Mouse (Mus musculus): ENCODE data around the gene Ptprm. TPM values are rescaled to one million over a fixed set of nuclear protein-coding genes. Genes with fewer than 3 reads are reported as not detected.

Ptprm gene
- polyA plus RNA-seq, 1 experiment from 2014 or later = 17.6 TPM

DNA sequence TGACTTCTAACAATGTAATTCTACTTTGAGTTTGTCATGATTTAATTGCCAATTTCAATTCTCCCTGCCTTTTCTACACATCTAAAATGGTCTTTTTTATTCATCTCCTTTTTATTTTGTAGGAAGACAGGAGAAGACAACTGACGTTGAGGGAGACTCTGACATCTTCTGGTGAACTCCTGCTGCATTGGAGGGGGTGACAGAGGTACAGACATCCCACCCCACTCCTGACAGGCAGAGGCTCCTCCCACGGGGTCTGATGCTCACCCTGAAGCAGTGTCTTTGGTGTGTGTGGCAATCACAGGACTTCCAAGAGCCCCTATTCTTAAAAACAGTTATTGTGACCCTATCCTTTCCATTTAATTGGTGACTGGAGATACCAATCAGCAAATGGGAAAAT is 589.8 kb downstream of the Ptprm start:
- Histone ChIP-seq H3K9me3 (replicated peaks) (no peaks in the 10 kb centered on the region), H3K27me3 (no peaks in the 10 kb centered on the region), H3K4me1 (peaks cover 6% of the 10 kb centered on the region; the same call in 1 of the 2 replicates), H3K36me3 (no peaks in the 10 kb centered on the region), H3K27ac (replicated peaks) (no peak overlapping the region), H3K4me3 (replicated peaks) (no peak overlapping the region), H3K4me2 (replicated peaks) (no peak overlapping the region), H3K9ac (no peak overlapping the region)
- ATAC-seq (ENCODE audit: insufficient number of reproducible peaks, low FRiP score, low TSS enrichment, low read depth) = no peak
- 56% methylated on average over 2 of the region's 2 CpGs for WGBS

DNA sequence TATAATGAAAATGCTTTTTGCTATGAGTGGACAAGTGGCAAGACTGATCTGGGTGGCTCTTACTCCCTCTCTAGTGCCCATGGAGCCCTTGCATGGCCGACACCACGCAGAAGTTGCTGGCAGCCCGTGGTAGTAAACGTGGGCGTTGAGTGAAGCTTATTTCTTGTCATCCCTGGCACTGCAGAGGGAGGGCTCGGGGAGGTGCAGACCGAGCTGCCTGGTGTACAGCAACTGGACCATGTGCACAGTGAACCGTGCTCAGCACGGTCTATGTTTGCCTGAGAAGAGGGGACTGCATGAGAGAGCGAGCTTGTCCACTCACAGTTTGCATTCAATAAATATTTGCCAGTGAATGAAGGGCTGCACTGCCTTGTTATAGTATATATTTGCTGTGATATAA is 591.5 kb downstream of the Ptprm start:
- no peaks in the 10 kb centered on the region for H3K36me3 ChIP-seq
- H3K9ac ChIP-seq = no peak overlapping the region
- H3K9me3 ChIP-seq (replicated peaks) = no peaks in the 10 kb centered on the region
- H3K27me3 ChIP-seq = no peaks in the 10 kb centered on the region
- WGBS = 87% methylated on average over 10 of the region's 10 CpGs
- no peak overlapping the region for H3K27ac ChIP-seq (replicated peaks)
- H3K4me3 ChIP-seq (replicated peaks) = no peak overlapping the region
- ATAC-seq (ENCODE audit: insufficient number of reproducible peaks, low FRiP score, low TSS enrichment, low read depth) = no peak
- H3K4me2 ChIP-seq (replicated peaks) = no peak overlapping the region
- peaks cover 6% of the 10 kb centered on the region; the same call in 1 of the 2 replicates for H3K4me1 ChIP-seq

DNA sequence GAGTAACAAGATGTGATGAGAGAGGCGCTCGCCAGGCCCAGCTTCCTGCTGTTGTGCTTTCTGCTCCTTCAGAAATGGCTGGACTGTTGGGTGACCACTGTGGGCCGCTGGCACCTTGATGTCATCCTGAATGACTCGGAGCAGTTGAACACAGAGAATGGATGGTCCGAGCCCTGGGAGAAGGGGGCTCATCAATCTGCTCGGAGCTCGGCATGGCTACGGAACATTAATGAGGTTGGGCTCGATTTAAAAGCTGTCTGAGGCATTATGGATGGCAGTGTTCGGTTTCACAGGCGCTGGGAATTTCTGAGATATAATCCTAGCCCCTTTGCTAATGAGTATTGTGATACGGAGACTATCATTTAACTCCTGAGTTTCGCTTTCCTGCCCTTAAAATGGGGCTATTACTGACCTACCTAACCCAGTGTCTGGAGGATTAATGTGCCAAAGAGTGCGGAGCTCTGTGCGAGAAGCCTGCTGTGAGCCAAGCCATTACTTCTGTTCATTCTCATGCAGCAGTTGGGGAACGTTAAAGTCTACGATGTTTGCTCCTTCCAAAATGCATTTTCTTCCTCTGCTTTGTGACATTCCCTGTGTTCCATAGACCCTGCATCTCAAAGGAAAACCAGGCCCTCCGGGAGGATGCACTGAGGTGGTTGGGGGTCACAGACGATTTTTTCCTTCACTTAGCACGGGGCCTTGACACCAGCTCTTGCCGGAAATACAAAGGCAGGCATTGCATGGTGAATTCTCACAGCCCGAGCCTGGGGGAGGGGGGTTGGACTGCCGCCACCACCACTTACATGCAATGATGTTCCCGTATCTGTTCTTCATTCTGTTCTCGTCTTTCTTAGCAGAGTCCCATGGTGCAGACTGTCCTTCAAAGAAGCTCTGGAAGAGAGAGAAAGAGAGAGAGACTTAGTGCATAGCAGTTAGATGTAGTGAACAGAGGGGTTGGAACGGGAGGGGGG is 592.6 kb downstream of the Ptprm start:
- H3K9me3 ChIP-seq (replicated peaks) = no peaks in the 10 kb centered on the region
- WGBS = 60% methylated on average over 26 of the region's 26 CpGs
- peaks cover 13% of the 10 kb centered on the region for H3K4me1 ChIP-seq
- no peak for ATAC-seq (ENCODE audit: insufficient number of reproducible peaks, low FRiP score, low TSS enrichment, low read depth)
- no peaks in the 10 kb centered on the region for H3K36me3 ChIP-seq
- no peak overlapping the region for H3K4me3 ChIP-seq (replicated peaks)
- H3K27me3 ChIP-seq = no peaks in the 10 kb centered on the region
- no peak overlapping the region for H3K4me2 ChIP-seq (replicated peaks)
- H3K9ac ChIP-seq = no peak overlapping the region
- no peak overlapping the region for H3K27ac ChIP-seq (replicated peaks)

DNA sequence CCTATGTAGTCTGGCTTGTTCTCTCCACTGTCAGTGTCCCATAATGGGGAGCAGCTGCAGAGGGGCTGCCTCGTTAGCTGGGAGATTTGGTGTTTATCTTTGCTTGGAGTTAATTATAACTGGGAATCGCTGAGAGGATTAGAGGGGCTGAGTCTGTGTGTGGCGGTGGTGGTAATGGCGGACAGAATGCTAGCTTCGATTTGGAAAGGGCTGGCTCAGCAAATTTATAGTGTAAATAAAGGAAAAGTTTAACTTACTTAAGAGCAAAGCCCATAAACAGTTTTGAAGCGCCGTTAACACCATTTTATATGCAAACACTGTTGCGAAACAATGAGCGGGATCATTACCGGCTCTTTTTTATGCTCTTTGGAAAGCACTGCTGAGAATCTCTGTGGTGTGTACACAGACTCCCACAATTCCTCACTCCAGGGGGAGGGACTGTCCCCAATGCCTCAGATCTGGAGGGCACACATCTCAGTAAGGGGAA is 597.2 kb downstream of the Ptprm start:
- Histone ChIP-seq H3K9ac (no peak overlapping the region), H3K4me1 (peaks cover 20% of the 10 kb centered on the region), H3K27ac (replicated peaks) (0 out of 2 replicates have a peak overlapping the region, but pooled peaks have one; percentile 60), H3K4me2 (replicated peaks) (peak overlapping the region; percentile 39), H3K4me3 (replicated peaks) (peak overlapping the region; percentile 18; the same call in 1 of the 2 replicates), H3K36me3 (no peaks in the 10 kb centered on the region), H3K9me3 (replicated peaks) (no peaks in the 10 kb centered on the region), H3K27me3 (no peaks in the 10 kb centered on the region)
- 27% methylated on average over 10 of the region's 10 CpGs for WGBS
- ATAC-seq (ENCODE audit: insufficient number of reproducible peaks, low FRiP score, low TSS enrichment, low read depth) = peak; percentile 70

DNA sequence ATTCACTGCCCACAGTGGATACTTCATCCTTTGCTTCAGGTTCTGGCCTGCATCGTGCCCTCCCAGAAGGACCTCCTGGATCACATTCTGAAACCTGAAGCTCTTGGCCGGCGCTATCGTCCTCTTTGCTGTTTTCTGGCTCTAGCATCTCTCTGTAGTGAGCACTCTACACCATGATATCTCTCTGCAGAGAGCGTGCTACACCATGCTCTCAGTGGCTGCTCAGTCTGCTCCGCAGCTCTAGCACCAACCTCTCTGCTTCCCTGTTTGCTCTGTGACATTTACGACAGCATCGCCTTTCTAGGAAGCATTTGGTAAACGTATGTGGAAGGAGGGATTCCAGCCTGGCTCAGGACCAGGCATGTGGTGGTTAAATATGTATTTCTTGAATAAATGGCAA is 597.8 kb downstream of the Ptprm start:
- Histone ChIP-seq H3K27me3 (no peaks in the 10 kb centered on the region), H3K4me3 (replicated peaks) (peak overlapping the region; percentile 18; the same call in 1 of the 2 replicates), H3K4me1 (peaks cover 14% of the 10 kb centered on the region), H3K36me3 (no peaks in the 10 kb centered on the region), H3K9ac (no peak overlapping the region), H3K9me3 (replicated peaks) (no peaks in the 10 kb centered on the region), H3K27ac (replicated peaks) (peak overlapping the region; percentile 60; the same call in 1 of the 2 replicates), H3K4me2 (replicated peaks) (peak overlapping the region; percentile 39)
- 39% methylated on average over 9 of the region's 9 CpGs for WGBS
- no peak for ATAC-seq (ENCODE audit: insufficient number of reproducible peaks, low FRiP score, low TSS enrichment, low read depth)

DNA sequence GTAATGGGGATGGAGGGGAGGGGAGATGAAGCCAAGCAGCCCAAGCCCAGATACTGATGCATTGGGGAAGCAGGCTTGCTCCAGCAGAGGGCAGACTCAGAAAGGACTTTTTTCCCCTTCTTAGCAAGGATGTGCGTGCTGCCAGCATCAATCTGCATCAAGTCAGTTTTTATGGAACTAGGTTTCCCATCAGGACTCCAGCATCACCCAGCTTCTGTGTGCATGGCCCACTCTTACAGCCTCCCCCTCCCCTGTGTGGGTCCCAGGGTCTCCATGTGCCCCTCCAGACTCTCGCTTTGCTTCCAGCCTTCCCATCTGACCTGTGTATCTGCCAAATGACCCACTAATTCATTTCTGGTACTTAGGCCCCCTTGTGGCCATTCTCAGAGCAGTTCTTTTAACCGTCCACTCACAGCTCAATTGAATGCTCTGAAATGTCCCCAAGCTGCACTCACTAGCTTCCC is 599.0 kb downstream of the Ptprm start:
- Histone ChIP-seq H3K4me3 (replicated peaks) (no peak overlapping the region), H3K27me3 (no peaks in the 10 kb centered on the region), H3K27ac (replicated peaks) (no peak overlapping the region), H3K4me2 (replicated peaks) (no peak overlapping the region), H3K9me3 (replicated peaks) (no peaks in the 10 kb centered on the region), H3K36me3 (no peaks in the 10 kb centered on the region), H3K9ac (no peak overlapping the region), H3K4me1 (peaks cover 14% of the 10 kb centered on the region)
- WGBS = 34% methylated on average over 3 of the region's 3 CpGs
- no peak for ATAC-seq (ENCODE audit: insufficient number of reproducible peaks, low FRiP score, low TSS enrichment, low read depth)

DNA sequence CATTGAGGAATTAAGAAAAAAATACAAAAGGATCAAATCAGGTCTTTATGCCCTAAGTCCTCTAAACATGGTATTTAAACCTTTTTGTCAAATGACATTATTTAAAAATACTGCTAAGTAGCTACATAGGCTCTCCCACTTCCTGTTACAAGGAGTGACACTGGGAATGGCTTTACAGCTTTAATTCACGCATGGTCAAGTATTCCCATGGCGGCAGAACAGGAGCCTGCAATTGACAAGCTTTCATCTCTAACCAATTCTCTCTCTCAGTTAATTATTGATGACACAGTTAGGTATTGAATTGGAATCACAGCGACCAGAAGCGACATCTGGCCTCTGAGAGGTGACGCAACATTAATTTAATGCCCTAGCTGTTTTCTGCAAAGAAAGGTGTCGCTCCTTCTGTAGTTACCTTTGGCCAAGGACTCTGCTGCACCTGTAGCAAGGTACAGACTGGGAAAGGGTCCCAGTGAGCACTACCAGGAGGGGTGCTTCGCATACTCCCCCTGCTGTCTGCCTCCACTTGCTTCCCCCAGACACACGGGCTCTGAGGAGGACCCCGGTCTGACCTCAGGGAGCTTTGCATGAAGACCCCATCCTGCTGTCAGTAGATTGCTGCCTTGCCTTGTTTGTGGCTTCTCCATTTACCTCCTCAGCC is 599.9 kb downstream of the Ptprm start:
- 81% methylated on average over 9 of the region's 9 CpGs for WGBS
- H3K4me2 ChIP-seq (replicated peaks) = no peak overlapping the region
- no peak overlapping the region for H3K4me3 ChIP-seq (replicated peaks)
- no peaks in the 10 kb centered on the region for H3K9me3 ChIP-seq (replicated peaks)
- ATAC-seq (ENCODE audit: insufficient number of reproducible peaks, low FRiP score, low TSS enrichment, low read depth) = no peak
- H3K27ac ChIP-seq (replicated peaks) = no peak overlapping the region
- no peak overlapping the region for H3K9ac ChIP-seq
- H3K36me3 ChIP-seq = no peaks in the 10 kb centered on the region
- peaks cover 14% of the 10 kb centered on the region for H3K4me1 ChIP-seq
- H3K27me3 ChIP-seq = no peaks in the 10 kb centered on the region

DNA sequence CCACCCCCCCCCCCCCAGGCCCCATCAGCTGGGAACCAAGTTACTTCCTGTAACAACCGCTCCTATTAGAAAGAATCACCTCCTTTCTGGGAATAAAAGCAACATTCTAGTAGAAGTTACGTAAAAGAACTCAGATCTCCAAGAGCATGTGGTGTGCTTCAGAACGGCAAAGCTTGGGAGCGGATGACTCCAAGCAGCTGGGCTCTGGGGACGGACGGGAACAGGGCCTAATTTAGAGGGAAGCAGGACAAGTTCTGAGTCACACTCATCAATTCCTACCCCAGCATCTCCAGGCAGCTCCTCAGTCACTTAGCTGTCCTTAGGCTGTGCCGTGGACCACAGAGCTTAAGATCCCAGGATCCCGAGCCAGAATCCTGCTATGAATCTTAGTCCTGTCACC is 602.5 kb downstream of the Ptprm start:
- no peak overlapping the region for H3K4me3 ChIP-seq (replicated peaks)
- no peak overlapping the region for H3K27ac ChIP-seq (replicated peaks)
- WGBS = 89% methylated on average over 8 of the region's 8 CpGs
- no peak overlapping the region for H3K9ac ChIP-seq
- no peaks in the 10 kb centered on the region for H3K9me3 ChIP-seq (replicated peaks)
- no peak overlapping the region for H3K4me2 ChIP-seq (replicated peaks)
- no peaks in the 10 kb centered on the region for H3K27me3 ChIP-seq
- no peak for ATAC-seq (ENCODE audit: insufficient number of reproducible peaks, low FRiP score, low TSS enrichment, low read depth)
- H3K4me1 ChIP-seq = peaks cover 9% of the 10 kb centered on the region
- H3K36me3 ChIP-seq = no peaks in the 10 kb centered on the region

DNA sequence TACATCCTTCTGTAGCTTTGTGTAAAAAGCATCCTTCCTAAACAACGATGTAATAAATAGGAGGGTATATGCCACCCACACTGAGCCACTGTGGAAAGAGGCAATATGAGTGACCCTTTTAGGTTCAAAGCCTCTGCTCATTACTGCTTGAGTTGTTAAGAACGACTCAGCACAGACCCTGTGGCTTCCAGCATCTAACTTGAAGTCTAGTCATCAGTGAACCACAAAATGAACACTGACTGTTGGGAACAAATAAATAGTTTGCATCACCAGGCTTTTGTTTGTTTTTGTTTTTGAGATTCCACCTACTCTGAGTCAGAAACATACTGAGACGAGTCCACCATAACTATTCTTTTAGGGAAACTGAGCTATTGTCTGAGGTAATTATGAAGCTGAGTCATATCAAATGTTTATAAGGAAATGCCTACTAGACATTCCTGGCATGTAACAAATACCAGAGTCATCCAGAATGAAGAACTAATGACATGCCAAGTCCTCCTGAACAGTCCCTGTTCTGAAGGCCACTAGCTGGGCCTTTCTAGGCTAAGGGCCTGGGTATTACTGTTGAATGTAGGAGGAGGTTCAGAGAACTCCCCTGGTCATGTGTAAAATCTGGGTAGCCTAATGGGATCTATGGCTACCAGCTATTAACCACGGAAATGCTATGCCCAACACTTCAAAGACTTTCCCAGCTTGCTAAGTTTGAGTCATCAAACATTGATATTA is 603.6 kb downstream of the Ptprm start:
- no peaks in the 10 kb centered on the region for H3K4me1 ChIP-seq
- WGBS = 73% methylated on average over 4 of the region's 4 CpGs
- H3K9me3 ChIP-seq (replicated peaks) = no peaks in the 10 kb centered on the region
- ATAC-seq (ENCODE audit: insufficient number of reproducible peaks, low FRiP score, low TSS enrichment, low read depth) = no peak
- H3K4me2 ChIP-seq (replicated peaks) = no peak overlapping the region
- no peaks in the 10 kb centered on the region for H3K36me3 ChIP-seq
- no peak overlapping the region for H3K4me3 ChIP-seq (replicated peaks)
- H3K9ac ChIP-seq = no peak overlapping the region
- no peak overlapping the region for H3K27ac ChIP-seq (replicated peaks)
- no peaks in the 10 kb centered on the region for H3K27me3 ChIP-seq

DNA sequence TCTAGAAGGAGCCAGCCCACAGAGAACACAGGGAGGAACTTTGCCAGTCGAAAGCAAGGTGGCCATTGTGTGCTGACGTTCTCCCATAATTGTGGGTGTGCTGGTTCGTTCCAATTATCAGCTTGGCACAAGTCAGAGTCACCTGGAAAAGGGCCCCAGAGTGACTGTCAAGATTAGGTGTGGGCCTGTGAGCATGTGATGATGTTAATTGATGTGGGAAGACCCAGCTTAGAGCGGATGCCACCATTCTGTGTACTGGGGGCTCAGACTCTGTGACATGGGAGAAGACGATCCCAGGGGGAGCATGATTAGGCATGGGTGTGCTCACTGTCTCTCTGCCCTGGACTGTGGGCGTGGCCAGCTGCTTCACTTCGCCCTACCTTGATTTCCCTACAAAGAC is 604.3 kb downstream of the Ptprm start:
- Histone ChIP-seq H3K4me2 (replicated peaks) (no peak overlapping the region), H3K9me3 (replicated peaks) (no peaks in the 10 kb centered on the region), H3K36me3 (no peaks in the 10 kb centered on the region), H3K4me3 (replicated peaks) (no peak overlapping the region), H3K9ac (no peak overlapping the region), H3K27me3 (no peaks in the 10 kb centered on the region), H3K27ac (replicated peaks) (no peak overlapping the region), H3K4me1 (no peaks in the 10 kb centered on the region)
- no peak for ATAC-seq (ENCODE audit: insufficient number of reproducible peaks, low FRiP score, low TSS enrichment, low read depth)
- 77% methylated on average over 7 of the region's 7 CpGs for WGBS

DNA sequence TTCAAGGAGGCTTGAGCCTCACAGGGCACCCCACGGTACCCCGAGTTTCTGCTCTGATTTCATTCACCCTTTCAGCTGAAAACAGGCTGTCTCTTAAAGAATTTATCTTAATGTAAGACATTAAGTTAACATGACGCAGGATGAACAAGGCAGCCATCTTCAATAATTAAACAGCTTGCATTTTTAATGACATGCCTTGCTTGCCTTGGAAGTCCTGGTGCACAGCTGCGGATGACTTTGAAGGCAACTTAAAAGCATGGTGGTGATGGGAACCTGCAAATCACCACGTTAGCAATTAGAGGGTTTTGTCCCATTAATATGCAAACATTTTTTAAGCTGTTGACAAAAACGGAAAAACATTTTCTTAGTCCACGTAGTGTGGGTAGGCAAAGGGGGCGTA is 607.8 kb downstream of the Ptprm start:
- Histone ChIP-seq H3K9ac (no peak overlapping the region), H3K27ac (replicated peaks) (no peak overlapping the region), H3K4me2 (replicated peaks) (no peak overlapping the region), H3K36me3 (no peaks in the 10 kb centered on the region), H3K4me1 (no peaks in the 10 kb centered on the region), H3K4me3 (replicated peaks) (no peak overlapping the region), H3K27me3 (no peaks in the 10 kb centered on the region), H3K9me3 (replicated peaks) (no peaks in the 10 kb centered on the region)
- WGBS = 81% methylated on average over 8 of the region's 8 CpGs
- ATAC-seq (ENCODE audit: insufficient number of reproducible peaks, low FRiP score, low TSS enrichment, low read depth) = no peak
